Mouse (Mus musculus): ENCODE data around the gene Trank1.

The Trank1 gene

GRCm38 (mm10) chr9:111381056-111382025, 69.8 kb downstream of the Trank1 start:
- in situ Hi-C loops (cut with MboI) = no loop called here

- in situ Hi-C loops (cut with MboI) = no loop called here
These were observed 70.9 kb downstream of the Trank1 start for GRCm38 (mm10) chr9:111382469-111382868.

GRCm38 (mm10) chr9:111383046-111383445, 71.5 kb downstream of the Trank1 start:
- in situ Hi-C loops (cut with MboI) = no loop called here

- in situ Hi-C loops (cut with MboI) = no loop called here
These were observed 72.2 kb downstream of the Trank1 start for GRCm38 (mm10) chr9:111383756-111384155.

- in situ Hi-C loops (cut with MboI) = no loop called here
These were observed 74.3 kb downstream of the Trank1 start for GRCm38 (mm10) chr9:111385526-111386491.

- in situ Hi-C loops (cut with MboI) = no loop called here
These were observed 75.0 kb downstream of the Trank1 start for GRCm38 (mm10) chr9:111386569-111386968.

GRCm38 (mm10) chr9:111387576-111387975, 76.0 kb downstream of the Trank1 start:
- in situ Hi-C loops (cut with MboI) = no loop called here

- in situ Hi-C loops (cut with MboI) = no loop called here
These were observed 78.5 kb downstream of the Trank1 start for GRCm38 (mm10) chr9:111390016-111390415.

GRCm38 (mm10) chr9:111391036-111391435, 79.5 kb downstream of the Trank1 start:
- in situ Hi-C loops (cut with MboI) = no loop called here

GRCm38 (mm10) chr9:111391926-111392442, 80.4 kb downstream of the Trank1 start:
- in situ Hi-C loops (cut with MboI) = no loop called here

GRCm38 (mm10) chr9:111395265-111395664, 83.7 kb downstream of the Trank1 start:
- in situ Hi-C loops (cut with MboI) = no loop called here

- in situ Hi-C loops (cut with MboI) = no loop called here
These were observed 86.5 kb downstream of the Trank1 start for GRCm38 (mm10) chr9:111398059-111398458.

GRCm38 (mm10) chr9:111400089-111400488, 88.5 kb downstream of the Trank1 start:
- in situ Hi-C loops (cut with MboI) = no loop called here

- in situ Hi-C loops (cut with MboI) = no loop called here
These were observed 91.6 kb downstream of the Trank1 start for GRCm38 (mm10) chr9:111403159-111403558.

- in situ Hi-C loops (cut with MboI) = no loop called here
These were observed 93.0 kb downstream of the Trank1 start for GRCm38 (mm10) chr9:111404346-111405079.

- in situ Hi-C loops (cut with MboI) = no loop called here
These were observed 93.5 kb downstream of the Trank1 start for GRCm38 (mm10) chr9:111405080-111405428.

GRCm38 (mm10) chr9:111408012-111408411, 96.5 kb downstream of the Trank1 start:
- in situ Hi-C loops (cut with MboI) = no loop called here

- in situ Hi-C loops (cut with MboI) = no loop called here
These were observed 96.9 kb downstream of the Trank1 start for GRCm38 (mm10) chr9:111408427-111408826.

- in situ Hi-C loops (cut with MboI) = no loop called here
These were observed 101.1 kb downstream of the Trank1 start for GRCm38 (mm10) chr9:111412471-111413160.

GRCm38 (mm10) chr9:111421862-111422261, 110.3 kb downstream of the Trank1 start:
- in situ Hi-C loops (cut with MboI) = no loop called here

GRCm38 (mm10) chr9:111422567-111422966, 111.0 kb downstream of the Trank1 start:
- in situ Hi-C loops (cut with MboI) = no loop called here

Data from mature B cell (primary cell).